Mouse (Mus musculus) stomach, postnatal 0 days (tissue): ENCODE results near the gene Ifngr2. TPM values are rescaled to one million over a fixed set of nuclear protein-coding genes. Genes with fewer than 3 reads are reported as not detected.

Experiments
- ATAC-seq: fragments of 200-750 bp; cut with Nextera tagmentation; 2 replicates; pipeline ENCODE4 v1.8.0; 2017; ENCODE audit not compliant: low FRiP score, low TSS enrichment
- DNase-seq: peaks from one replicate; pipeline ENCODE4 v3.0.0-alpha.2; 2016; ENCODE audit warnings: low spot score
- H3K27ac ChIP-seq: fragments of 300-500 bp; sonication (generic); replicated peaks from 2 replicates; pipeline ENCODE4 v1.5.1; 2014; ENCODE audit warnings: mild to moderate bottlenecking, control low read depth
- H3K27me3 ChIP-seq: fragments of 300-500 bp; sonication (generic); 2 replicates; pipeline ENCODE4 v1.6.1; 2014; ENCODE audit warnings: low read length; ENCODE audit not compliant: control insufficient read depth, insufficient read depth
- H3K36me3 ChIP-seq: fragments of 300-500 bp; sonication (generic); 2 replicates; pipeline ENCODE4 v1.6.1; 2014; ENCODE audit warnings: low read length, mixed read lengths; ENCODE audit not compliant: control insufficient read depth, insufficient read depth
- H3K4me1 ChIP-seq: fragments of 300-500 bp; sonication (generic); replicated peaks from 2 replicates; pipeline ENCODE4 v1.6.1; 2014; ENCODE audit warnings: antibody characterized with exemption; ENCODE audit not compliant: control insufficient read depth, insufficient read depth
- H3K4me2 ChIP-seq: fragments of 300-500 bp; sonication (generic); replicated peaks from 2 replicates; pipeline ENCODE4 v1.6.1; 2014; ENCODE audit warnings: low read depth, mild to moderate bottlenecking, control low read depth, moderate library complexity
- H3K4me3 ChIP-seq: fragments of 300-500 bp; sonication (generic); 2 replicates; pipeline ENCODE4 v1.5.1; 2014; ENCODE audit warnings: low read depth, low read length, control low read depth
- H3K9ac ChIP-seq: fragments of 300-500 bp; sonication (generic); 2 replicates; pipeline ENCODE4 v1.6.1; 2014; ENCODE audit warnings: mild to moderate bottlenecking, low read length, control low read depth, mixed read lengths
- H3K9me3 ChIP-seq: fragments of 300-500 bp; sonication (generic); 2 replicates; pipeline ENCODE4 v1.6.1; 2016; ENCODE audit warnings: low read length; ENCODE audit not compliant: control insufficient read depth
- CTCF ChIP-seq: IDR thresholded peaks from 2 replicates; pipeline ENCODE4 v1.5.1; 2016; ENCODE audit warnings: antibody characterized with exemption, low read depth, mild to moderate bottlenecking, moderate library complexity
- EP300 ChIP-seq: optimal IDR thresholded peaks from 2 replicates; pipeline ENCODE3; 2016; ENCODE audit warnings: antibody characterized with exemption
- WGBS: fragments of 180-500 bp; shearing (Covaris S2); extraction: QIAGEN DNeasy Blood & Tissue Kit; methylation state at CpG from one replicate; pipeline ENCODE4 v1.1.7; 2014; 5-methylcytosine and 5-hydroxymethylcytosine counted together
- polyA plus RNA-seq: library from polyadenylated mRNA; unstranded; fragments of >200 nt; fragmentation: Nextera tagmentation; extraction: Ambion mirVana; gene quantifications from 2 replicates; pipeline ENCODE4 v1.2.1, GENCODE M21; 2015

Gene Ifngr2
- polyA plus RNA-seq, 1 experiment from 2014 or later: 57.8 TPM

- H3K36me3 ChIP-seq: peaks cover 2% of the 10 kb centered on the region; the same call in 1 of the 2 replicates
- no peaks in the 10 kb centered on the region for H3K9me3 ChIP-seq
- H3K4me3 ChIP-seq: no peak overlapping the region
- H3K4me2 ChIP-seq: no peak overlapping the region
- DNase-seq: peak; percentile 81
- TF ChIP-seq EP300 (no peak), CTCF (peak; percentile 98)
- H3K27me3 ChIP-seq: no peaks in the 10 kb centered on the region
- H3K9ac ChIP-seq: no peak overlapping the region
- ATAC-seq: peak; percentile 65
- no peaks in the 10 kb centered on the region for H3K4me1 ChIP-seq
- H3K27ac ChIP-seq: no peak overlapping the region
- 35% methylated on average over 7 of the region's 7 CpGs for WGBS
These were observed 34.6 kb upstream of the Ifngr2 start for GRCm38 (mm10) chr16:91512161-91512787.

- no peaks in the 10 kb centered on the region for H3K4me1 ChIP-seq
- ATAC-seq: no peak
- no peaks in the 10 kb centered on the region for H3K36me3 ChIP-seq
- WGBS: 89% methylated on average over 6 of the region's 6 CpGs
- no peak overlapping the region for H3K4me2 ChIP-seq
- TF ChIP-seq CTCF (no peak), EP300 (no peak)
- DNase-seq: no peak
- H3K9me3 ChIP-seq: no peaks in the 10 kb centered on the region
- no peak overlapping the region for H3K27ac ChIP-seq
- no peaks in the 10 kb centered on the region for H3K27me3 ChIP-seq
- H3K9ac ChIP-seq: no peak overlapping the region
- no peak overlapping the region for H3K4me3 ChIP-seq
These were observed 33.8 kb upstream of the Ifngr2 start for GRCm38 (mm10) chr16:91513099-91513498.

- H3K4me2 ChIP-seq: no peak overlapping the region
- no peak overlapping the region for H3K27ac ChIP-seq
- no peak overlapping the region for H3K9ac ChIP-seq
- DNase-seq: no peak
- no peak overlapping the region for H3K4me3 ChIP-seq
- H3K27me3 ChIP-seq: no peaks in the 10 kb centered on the region
- no peaks in the 10 kb centered on the region for H3K36me3 ChIP-seq
- no peaks in the 10 kb centered on the region for H3K4me1 ChIP-seq
- TF ChIP-seq EP300 (no peak), CTCF (no peak)
- WGBS: 53% methylated on average over 7 of the region's 7 CpGs
- ATAC-seq: no peak
- H3K9me3 ChIP-seq: no peaks in the 10 kb centered on the region
These were observed 29.9 kb upstream of the Ifngr2 start for GRCm38 (mm10) chr16:91517020-91517419.

- Histone ChIP-seq H3K27me3 (no peaks in the 10 kb centered on the region), H3K27ac (no peak overlapping the region), H3K9ac (no peak overlapping the region), H3K4me1 (no peaks in the 10 kb centered on the region), H3K4me3 (no peak overlapping the region), H3K9me3 (no peaks in the 10 kb centered on the region), H3K4me2 (no peak overlapping the region), H3K36me3 (no peaks in the 10 kb centered on the region)
- peak; percentile 68; the same call in 1 of the 2 replicates for ATAC-seq
- TF ChIP-seq EP300 (no peak), CTCF (no peak)
- WGBS: 46% methylated on average over 5 of the region's 5 CpGs
- no peak for DNase-seq
These were observed 24.8 kb upstream of the Ifngr2 start for GRCm38 (mm10) chr16:91522040-91522439.

GRCm38 (mm10) chr16:91522479-91523309 lies 24.2 kb upstream of the Ifngr2 start:
- DNase-seq (peak; percentile 46), ATAC-seq (peak; percentile 89)
- Histone ChIP-seq H3K27ac (no peak overlapping the region), H3K4me2 (no peak overlapping the region), H3K9me3 (no peaks in the 10 kb centered on the region), H3K36me3 (no peaks in the 10 kb centered on the region), H3K9ac (no peak overlapping the region), H3K4me1 (no peaks in the 10 kb centered on the region), H3K4me3 (no peak overlapping the region), H3K27me3 (no peaks in the 10 kb centered on the region)
- 72% methylated on average over 18 of the region's 18 CpGs for WGBS
- no peak for TF ChIP-seq CTCF
- no peak for TF ChIP-seq EP300

GRCm38 (mm10) chr16:91524206-91524605 lies 22.7 kb upstream of the Ifngr2 start:
- 75% methylated on average over 5 of the region's 5 CpGs for WGBS
- TF ChIP-seq CTCF: no peak
- TF ChIP-seq EP300: no peak
- Histone ChIP-seq H3K9me3 (no peaks in the 10 kb centered on the region), H3K4me1 (no peaks in the 10 kb centered on the region), H3K9ac (no peak overlapping the region), H3K36me3 (no peaks in the 10 kb centered on the region), H3K4me3 (no peak overlapping the region), H3K27ac (no peak overlapping the region), H3K27me3 (no peaks in the 10 kb centered on the region), H3K4me2 (no peak overlapping the region)
- DNase-seq (no peak), ATAC-seq (no peak)
